Mouse (Mus musculus) limb, embryonic 14.5 days (tissue): ENCODE results near the gene Atp13a1. TPM values are rescaled to one million over a fixed set of nuclear protein-coding genes. Genes with fewer than 3 reads are reported as not detected.

ENCODE experiments used
- ATAC-seq: fragments of 200-750 bp; cut with Nextera tagmentation; 2 replicates; pipeline ENCODE4 v1.8.0; 2017; ENCODE audit warnings: low read depth, moderate number of reproducible peaks, moderate TSS enrichment; ENCODE audit not compliant: low FRiP score
- DNase-seq: peaks from one replicate; pipeline ENCODE4 v3.0.0-alpha.2; 2015; ENCODE audit warnings: low spot score
- H3K27ac ChIP-seq: fragments of 300-500 bp; sonication (generic); replicated peaks from 2 replicates; pipeline ENCODE4 v1.5.1; 2014; ENCODE audit warnings: low read depth, mild to moderate bottlenecking, low read length, moderate library complexity, mixed read lengths
- H3K27me3 ChIP-seq: fragments of 300-500 bp; sonication (generic); 2 replicates; pipeline ENCODE4 v1.6.1; 2014; ENCODE audit warnings: low read length, mixed read lengths; ENCODE audit not compliant: control insufficient read depth, insufficient read depth
- H3K36me3 ChIP-seq: fragments of 300-500 bp; sonication (generic); 2 replicates; pipeline ENCODE4 v1.6.1; 2014; ENCODE audit warnings: mild to moderate bottlenecking, low read length, moderate library complexity, mixed read lengths; ENCODE audit not compliant: control insufficient read depth, insufficient read depth
- H3K4me1 ChIP-seq: fragments of 300-500 bp; sonication (generic); 2 replicates; pipeline ENCODE4 v1.6.1; 2014; ENCODE audit warnings: antibody characterized with exemption, low read length, mixed read lengths; ENCODE audit not compliant: control insufficient read depth, insufficient read depth
- H3K4me2 ChIP-seq: fragments of 300-500 bp; sonication (generic); replicated peaks from 2 replicates; pipeline ENCODE4 v1.6.1; 2014; ENCODE audit warnings: low read depth, mild to moderate bottlenecking, low read length, moderate library complexity; ENCODE audit not compliant: severe bottlenecking
- H3K4me3 ChIP-seq: fragments of 300-500 bp; sonication (generic); replicated peaks from 2 replicates; pipeline ENCODE4 v1.5.1; 2014; ENCODE audit warnings: low read length
- H3K9ac ChIP-seq: fragments of 300-500 bp; sonication (generic); 2 replicates; pipeline ENCODE4 v1.6.1; 2014; ENCODE audit warnings: mild to moderate bottlenecking, low read depth, low read length, moderate library complexity; ENCODE audit not compliant: severe bottlenecking
- H3K9me3 ChIP-seq: fragments of 300-500 bp; sonication (generic); 2 replicates; pipeline ENCODE4 v1.6.1; 2016; ENCODE audit warnings: low read length; ENCODE audit not compliant: control insufficient read depth
- POLR2A ChIP-seq: fragments of 200-500 bp; IDR thresholded peaks from 2 replicates; pipeline ENCODE4 v1.8.0; 2012; ENCODE audit warnings: inconsistent platforms, mild to moderate bottlenecking, moderate library complexity, borderline replicate concordance; ENCODE audit not compliant: insufficient read depth, insufficient read length; ENCODE audit errors: extremely low read depth
- WGBS: fragments of 180-500 bp; shearing (Covaris S2); extraction: QIAGEN DNeasy Blood & Tissue Kit; methylation state at CpG from one replicate; pipeline ENCODE4 v1.1.7; 2014; 5-methylcytosine and 5-hydroxymethylcytosine counted together
- polyA plus RNA-seq, 2 experiments: library from polyadenylated mRNA; depleted of rRNA in 1 of 2; stranded (reverse) in 1 of 2; unstranded in 1 of 2; fragments of >200 nt; fragmentation: Nextera tagmentation in 1 of 2; extraction: Ambion mirVana in 1 of 2; gene quantifications; 2 replicates each; pipeline versions ENCODE4 v1.2.1 to v1.2.3; 2012 to 2014

Atp13a1 gene
- polyA plus RNA-seq (2012; rRNA removed) (79.7 and 118 TPM in 2 replicates), polyA plus RNA-seq (2014; fragmentation: Nextera tagmentation; extraction: Ambion mirVana) (44.8 and 47.8 TPM in 2 replicates)

- TF ChIP-seq POLR2A = peak; percentile 67; the same call in 1 of the 2 replicates
- DNase-seq (peak; percentile 92), ATAC-seq (peak; percentile 94)
- Histone ChIP-seq H3K4me3 (peak within 1 kb of the TSS; percentile 99), H3K36me3 (peaks cover 23% of the 10 kb centered on the region), H3K9me3 (no peaks in the 10 kb centered on the region), H3K27me3 (no peaks in the 10 kb centered on the region), H3K27ac (peak within 1 kb of the TSS; percentile 86), H3K4me1 (peaks cover 16% of the 10 kb centered on the region), H3K9ac (peak within 1 kb of the TSS; percentile 92), H3K4me2 (peak within 1 kb of the TSS; percentile 66)
- 1% methylated on average over 38 of the region's 38 CpGs for WGBS
Measured at GRCm38 (mm10) chr8:69790773-69791367, at the start of gene Atp13a1, which contains the start of gene Zfp866. TSS of gene Atp13a1 (plus strand) at chr8:69791163. TSS of gene Zfp866 (minus strand) at chr8:69791178.

DNA sequence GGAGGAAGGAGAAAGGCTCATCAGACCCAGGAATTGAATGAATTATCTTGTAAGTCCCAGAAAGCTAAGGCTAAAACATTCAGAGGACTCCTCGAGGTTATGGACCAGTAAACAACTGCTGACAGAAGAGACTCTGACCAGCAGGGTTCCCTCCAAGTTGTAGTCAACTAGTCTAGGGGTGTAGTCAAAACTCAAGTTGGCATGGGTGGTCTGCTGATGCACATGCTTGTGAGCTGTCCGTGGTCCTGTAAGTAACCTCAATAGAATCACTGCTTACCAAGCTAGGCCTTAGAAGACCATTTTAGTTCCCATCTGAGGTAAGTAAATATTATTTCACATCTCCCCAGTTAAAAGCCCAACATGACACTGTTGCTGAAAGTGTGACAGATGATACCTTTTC, 49.7 kb upstream of the Atp13a1 start:
- no peak overlapping the region for H3K9ac ChIP-seq
- H3K4me1 ChIP-seq = no peaks in the 10 kb centered on the region
- no peak overlapping the region for H3K27ac ChIP-seq
- H3K9me3 ChIP-seq = no peaks in the 10 kb centered on the region
- H3K36me3 ChIP-seq = peaks cover 15% of the 10 kb centered on the region
- WGBS = 77% methylated on average over 2 of the region's 2 CpGs
- ATAC-seq (no peak), DNase-seq (no peak)
- no peak for TF ChIP-seq POLR2A
- H3K4me3 ChIP-seq = no peak overlapping the region
- no peaks in the 10 kb centered on the region for H3K27me3 ChIP-seq
- H3K4me2 ChIP-seq = no peak overlapping the region

- peak; percentile 98 for TF ChIP-seq POLR2A
- H3K27me3 ChIP-seq = no peaks in the 10 kb centered on the region
- peak; percentile 95 for DNase-seq
- no peaks in the 10 kb centered on the region for H3K9me3 ChIP-seq
- peak within 1 kb of the TSS; percentile 46 for H3K4me2 ChIP-seq
- peak within 1 kb of the TSS; percentile 99 for H3K27ac ChIP-seq
- H3K36me3 ChIP-seq = peaks cover 4% of the 10 kb centered on the region
- peak within 1 kb of the TSS; percentile 91 for H3K9ac ChIP-seq
- WGBS = 4% methylated on average over 45 of the region's 48 CpGs
- peak within 1 kb of the TSS; percentile 74 for H3K4me3 ChIP-seq
- H3K4me1 ChIP-seq = peaks cover 7% of the 10 kb centered on the region
- ATAC-seq = peak; percentile 98
Measured at GRCm38 (mm10) chr8:69749544-69750454, 41.2 kb upstream of the Atp13a1 start, which contains the start of gene Zfp963. TSS of gene Zfp963 (minus strand) at chr8:69749970.

DNA sequence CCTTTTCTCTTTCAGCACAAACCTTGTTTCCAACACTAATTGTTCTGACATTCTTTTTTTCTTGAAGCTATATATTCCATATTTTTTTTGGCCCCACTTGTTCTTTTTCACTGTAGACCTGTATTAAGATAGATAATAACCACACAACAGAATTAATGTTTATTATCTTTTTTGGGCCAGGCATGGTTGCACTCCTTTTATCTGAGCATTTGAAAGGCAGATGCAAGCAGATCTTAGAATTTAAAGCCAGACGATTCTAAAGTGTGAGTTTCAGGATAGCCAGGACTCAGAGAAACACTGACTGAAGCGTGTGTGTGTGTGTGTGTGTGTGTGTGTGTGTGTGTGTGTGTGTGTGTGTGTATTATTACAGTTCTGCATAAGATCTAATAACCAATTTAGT, 38.5 kb upstream of the Atp13a1 start:
- Histone ChIP-seq H3K4me1 (peaks cover 7% of the 10 kb centered on the region), H3K36me3 (peaks cover 15% of the 10 kb centered on the region), H3K27ac (no peak overlapping the region), H3K9ac (no peak overlapping the region), H3K27me3 (no peaks in the 10 kb centered on the region), H3K4me2 (no peak overlapping the region), H3K9me3 (no peaks in the 10 kb centered on the region), H3K4me3 (no peak overlapping the region)
- ATAC-seq = no peak
- 94% methylated on average over 2 of the region's 2 CpGs for WGBS
- TF ChIP-seq POLR2A = no peak
- no peak for DNase-seq

- H3K27me3 ChIP-seq = no peaks in the 10 kb centered on the region
- no peak overlapping the region for H3K9ac ChIP-seq
- H3K4me3 ChIP-seq = no peak overlapping the region
- peaks cover 38% of the 10 kb centered on the region for H3K36me3 ChIP-seq
- DNase-seq = no peak
- no peak overlapping the region for H3K4me2 ChIP-seq
- no peak for ATAC-seq
- TF ChIP-seq POLR2A = no peak
- H3K4me1 ChIP-seq = no peaks in the 10 kb centered on the region
- H3K27ac ChIP-seq = no peak overlapping the region
- WGBS = 93% methylated on average over 5 of the region's 5 CpGs
- no peaks in the 10 kb centered on the region for H3K9me3 ChIP-seq
Measured at GRCm38 (mm10) chr8:69758316-69758715, 32.6 kb upstream of the Atp13a1 start.
